Mouse (Mus musculus) neural tube, embryonic 13.5 days (tissue): ENCODE measurements around the gene Zfp994. TPM values are rescaled to one million over a fixed set of nuclear protein-coding genes. Genes with fewer than 3 reads are reported as not detected.
"Not testable (repeated sequence)": the region's sequence is repeated elsewhere in the genome, so short reads cannot be mapped to it uniquely, and the experiment has no call there.

Experiments
- ATAC-seq: fragments of 200-750 bp; cut with Nextera tagmentation; 2 replicates; pipeline ENCODE4 v1.8.0; 2017; ENCODE audit warnings: low read depth, mild to moderate bottlenecking, moderate TSS enrichment, moderate library complexity
- H3K27ac ChIP-seq: fragments of 300-500 bp; sonication (generic); replicated peaks from 2 replicates; pipeline ENCODE4 v1.5.1; 2015; ENCODE audit warnings: moderate library complexity, mild to moderate bottlenecking, inconsistent platforms
- H3K27me3 ChIP-seq: fragments of 300-500 bp; sonication (generic); 2 replicates; pipeline ENCODE4 v1.6.1; 2015; ENCODE audit warnings: mild to moderate bottlenecking, inconsistent platforms
- H3K36me3 ChIP-seq: fragments of 300-500 bp; sonication (generic); 2 replicates; pipeline ENCODE4 v1.6.1; 2015; ENCODE audit warnings: mild to moderate bottlenecking, inconsistent platforms
- H3K4me1 ChIP-seq: fragments of 300-500 bp; sonication (generic); replicated peaks from 2 replicates; pipeline ENCODE4 v1.6.1; 2015; ENCODE audit warnings: inconsistent platforms
- H3K4me2 ChIP-seq: fragments of 300-500 bp; sonication (generic); 2 replicates; pipeline ENCODE4 v1.6.1; 2015; ENCODE audit warnings: inconsistent platforms, mild to moderate bottlenecking, moderate library complexity
- H3K4me3 ChIP-seq: fragments of 300-500 bp; sonication (generic); 2 replicates; pipeline ENCODE4 v1.5.1; 2015; ENCODE audit warnings: mild to moderate bottlenecking, inconsistent platforms
- H3K9ac ChIP-seq: fragments of 300-500 bp; sonication (generic); 2 replicates; pipeline ENCODE4 v1.6.1; 2015; ENCODE audit warnings: moderate library complexity, mild to moderate bottlenecking, inconsistent platforms
- H3K9me3 ChIP-seq: fragments of 300-500 bp; sonication (generic); 2 replicates; pipeline ENCODE4 v1.6.1; 2016; ENCODE audit warnings: inconsistent platforms
- WGBS: fragments of 180-500 bp; shearing (Covaris S2); methylation state at CpG from one replicate; pipeline ENCODE4 v1.1.7; 2015; 5-methylcytosine and 5-hydroxymethylcytosine counted together
- polyA plus RNA-seq: library from polyadenylated mRNA; unstranded; fragments of >200 nt; fragmentation: Nextera tagmentation; extraction: Ambion mirVana; gene quantifications from 2 replicates; pipeline ENCODE4 v1.2.1, GENCODE M21; 2015

Gene Zfp994
- 3.8 and 4.5 TPM in 2 replicates for polyA plus RNA-seq

GRCm38 (mm10) chr17:22225422-22226012 lies at the start of gene Zfp994:
Gene Zfp994, minus strand, starts transcription at chr17:22225616.
- Histone ChIP-seq H3K4me3 (peak within 1 kb of the TSS; percentile 63), H3K9ac (peak within 1 kb of the TSS; percentile 76), H3K4me2 (peak within 1 kb of the TSS; percentile 58), H3K27ac (peak within 1 kb of the TSS; percentile 81; the same call in 1 of the 2 replicates)
- not testable (repeated sequence) for H3K4me1 ChIP-seq, H3K27me3 ChIP-seq, H3K36me3 ChIP-seq, H3K9me3 ChIP-seq
- peak; percentile 100 for ATAC-seq
- WGBS: under 1% methylated on average over 23 of the region's 23 CpGs

GRCm38 (mm10) chr17:22230701-22231100 lies 5.3 kb upstream of the Zfp994 start:
- WGBS: 66% methylated on average over 19 of the region's 19 CpGs
- H3K36me3 ChIP-seq, H3K4me2 ChIP-seq, H3K9me3 ChIP-seq, ATAC-seq, H3K4me1 ChIP-seq, H3K27me3 ChIP-seq, H3K27ac ChIP-seq, H3K4me3 ChIP-seq, H3K9ac ChIP-seq: not testable (repeated sequence)

GRCm38 (mm10) chr17:22225015-22225414 lies 401 bp downstream of the Zfp994 start:
- peak overlapping the region; percentile 63 for H3K4me3 ChIP-seq
- peak overlapping the region; percentile 58 for H3K4me2 ChIP-seq
- not testable (repeated sequence) for H3K27me3 ChIP-seq, H3K36me3 ChIP-seq, H3K4me1 ChIP-seq, H3K9me3 ChIP-seq
- H3K9ac ChIP-seq: peak overlapping the region; percentile 76
- peak overlapping the region; percentile 81; the same call in 1 of the 2 replicates for H3K27ac ChIP-seq
- ATAC-seq: peak; percentile 84
- 1% methylated on average over 3 of the region's 3 CpGs for WGBS

GRCm38 (mm10) chr17:22165722-22166294 lies 59.6 kb downstream of the Zfp994 start, which contains the start of gene Zfp947:
Gene Zfp947, minus strand, starts transcription at chr17:22166190.
- ATAC-seq: peak; percentile 92
- H3K27me3 ChIP-seq, H3K4me1 ChIP-seq, H3K36me3 ChIP-seq, H3K9me3 ChIP-seq, H3K27ac ChIP-seq: not testable (repeated sequence)
- Histone ChIP-seq H3K4me2 (peak within 1 kb of the TSS; percentile 64), H3K4me3 (peak within 1 kb of the TSS; percentile 55), H3K9ac (peak within 1 kb of the TSS; percentile 73)
- WGBS: 1% methylated on average over 16 of the region's 16 CpGs

- peak; percentile 79 for ATAC-seq
- not testable (repeated sequence) for H3K27me3 ChIP-seq, H3K36me3 ChIP-seq, H3K27ac ChIP-seq, H3K4me1 ChIP-seq, H3K9me3 ChIP-seq
- 9% methylated on average over 3 of the region's 3 CpGs for WGBS
- Histone ChIP-seq H3K4me2 (peak overlapping the region; percentile 64), H3K9ac (peak overlapping the region; percentile 73), H3K4me3 (peak overlapping the region; percentile 55)
Observed at GRCm38 (mm10) chr17:22165304-22165703, 60.1 kb downstream of the Zfp994 start.

GRCm38 (mm10) chr17:22153951-22154350 lies 71.5 kb downstream of the Zfp994 start:
- ATAC-seq, H3K4me2 ChIP-seq, H3K4me3 ChIP-seq, H3K27ac ChIP-seq, H3K9ac ChIP-seq, H3K4me1 ChIP-seq, H3K36me3 ChIP-seq, H3K27me3 ChIP-seq, H3K9me3 ChIP-seq: not testable (repeated sequence)
- WGBS: 62% methylated on average over 4 of the region's 4 CpGs

Other genes starting within 250 kb of the Zfp994 start
- gene Zfp947, start 59.4 kb downstream of the Zfp994 start, polyA plus RNA-seq: 1.1 and 1.2 TPM in 2 replicates
- gene CT030661.1, start 89.2 kb upstream of the Zfp994 start, polyA plus RNA-seq: 10.9 and 11.8 TPM in 2 replicates
- gene Zfp944, start 135.8 kb upstream of the Zfp994 start, polyA plus RNA-seq: 14.2 TPM in 2 replicates
- gene Zfp758, start 135.8 kb upstream of the Zfp994 start, polyA plus RNA-seq: 8.3 and 8.4 TPM in 2 replicates
- gene Zfp946, start 198.6 kb upstream of the Zfp994 start, polyA plus RNA-seq: 36.8 and 40.1 TPM in 2 replicates